Mouse (Mus musculus): ENCODE measurements around the gene Phxr2.

- no peak for TF ChIP-seq CTCF (conservative IDR thresholded peaks at IDR 0.05; ENCODE audit: insufficient read depth, insufficient read length, low read depth, low read length)
- TF ChIP-seq POLR2A (IDR thresholded peaks at IDR 0.05; ENCODE audit: low read depth, low read length) = no peak
These were observed 32.8 kb downstream of the Phxr2 start for GRCm38 (mm10) chr10:99093364-99093763.

Measured in kidney, adult 2 months (tissue).